In genomic region chr1:23187446-23188206, GRCm38 (mm10) we compare ENCODE assay signal across 12 mouse cellular contexts.
DNase-seq lines count a peak whose midpoint lies in the region; ATAC-seq and TF ChIP-seq lines count a peak whose summit lies in the region.
"Had no signal": no experiment of that assay in that cellular context is flagged by ENCODE, and none has a peak within 500 bp of the region (broad histone marks: within the 10 kb centered on the region; RNA-seq: fewer than 3 reads in every experiment).

No protein-coding gene starts in this region.

- no peaks in the 10 kb centered on the region for H3K79me2 ChIP-seq in MEL (ENCODE audit: control insufficient read depth, insufficient read depth, low read length, poor library complexity)

- WGBS in embryonic facial prominence, embryonic 12.5 days = 55% methylated on average over 6 of the region's 6 CpGs
- 67% methylated on average over 6 of the region's 6 CpGs for WGBS in embryonic facial prominence, embryonic 10.5 days
- 24% methylated on average over 6 of the region's 6 CpGs for WGBS in heart, embryonic 16.5 days
- WGBS in liver, embryonic 14.5 days (ENCODE audit: insufficient replicate concordance) = 34% methylated on average over 6 of the region's 6 CpGs

- H3K36me3 ChIP-seq in embryonic facial prominence, embryonic 12.5 days = no peaks in the 10 kb centered on the region
- no peaks in the 10 kb centered on the region for H3K36me3 ChIP-seq in embryonic facial prominence, embryonic 10.5 days (replicated peaks)
- H3K36me3 ChIP-seq in MEL (ENCODE audit: control insufficient read depth in 1 of 2, insufficient read depth in 2 of 2, low read length in 2 of 2) = peaks cover 0 to 2% of the 10 kb centered on the region in 2 experiments; a peak in 1 of 4 replicates
- H3K36me3 ChIP-seq in heart, embryonic 16.5 days (ENCODE audit: control insufficient read depth, insufficient read depth) = no peaks in the 10 kb centered on the region
- no peaks in the 10 kb centered on the region for H3K36me3 ChIP-seq in liver, embryonic 14.5 days (replicated peaks; ENCODE audit: control insufficient read depth, insufficient read depth, low read depth)
- H3K36me3 ChIP-seq: neural tube, embryonic 12.5 days had no signal

- H3K9me3 ChIP-seq in embryonic facial prominence, embryonic 12.5 days = no peaks in the 10 kb centered on the region
- no peaks in the 10 kb centered on the region for H3K9me3 ChIP-seq in embryonic facial prominence, embryonic 10.5 days
- no peaks in the 10 kb centered on the region for H3K9me3 ChIP-seq in MEL (replicated peaks; ENCODE audit: insufficient read depth, low read length)
- H3K9me3 ChIP-seq in heart, embryonic 16.5 days (replicated peaks; ENCODE audit: control insufficient read depth, low read length) = no peaks in the 10 kb centered on the region
- no peaks in the 10 kb centered on the region for H3K9me3 ChIP-seq in liver, embryonic 14.5 days (ENCODE audit: control insufficient read depth, low read length)
- H3K9me3 ChIP-seq: neural tube, embryonic 12.5 days had no signal

- no peak for TF ChIP-seq CTCF in MEL (IDR thresholded peaks at IDR 0.05 in 2 of 3, conservative IDR thresholded peaks at IDR 0.05 in 1 of 3; ENCODE audit: control insufficient read depth in 1 of 3, insufficient read depth in 1 of 3, low read depth in 2 of 3, low read length in 3 of 3, poor library complexity in 1 of 3, severe bottlenecking in 1 of 3)
- TF ChIP-seq CTCF in liver, embryonic 14.5 days (IDR thresholded peaks at IDR 0.05; ENCODE audit: low read depth) = no peak

- no peaks in the 10 kb centered on the region for H3K4me1 ChIP-seq in embryonic facial prominence, embryonic 12.5 days
- no peaks in the 10 kb centered on the region for H3K4me1 ChIP-seq in embryonic facial prominence, embryonic 10.5 days
- peaks cover 0 to 5% of the 10 kb centered on the region in 2 experiments; a peak in 1 of 4 replicates for H3K4me1 ChIP-seq in MEL (ENCODE audit: control insufficient read depth in 1 of 2, insufficient read depth in 2 of 2, low read length in 2 of 2)
- H3K4me1 ChIP-seq in heart, embryonic 16.5 days (ENCODE audit: control insufficient read depth, insufficient read depth, low read length) = peaks cover 6% of the 10 kb centered on the region
- H3K4me1 ChIP-seq in liver, embryonic 14.5 days (replicated peaks; ENCODE audit: control insufficient read depth in 2 of 2, insufficient read depth in 2 of 2, low read length in 1 of 2) = 0 out of 4 replicates have a peak, but pooled peaks cover 0 to 2% of the 10 kb centered on the region in 2 experiments
- H3K4me1 ChIP-seq: neural tube, embryonic 12.5 days had no signal

- H3K27ac ChIP-seq in embryonic facial prominence, embryonic 12.5 days = peak overlapping the region; percentile 50; the same call in 1 of the 2 replicates
- no peak overlapping the region for H3K27ac ChIP-seq in embryonic facial prominence, embryonic 10.5 days (replicated peaks)
- H3K27ac ChIP-seq in MEL (ENCODE audit: control insufficient read depth, low read depth, low read length) = no peak overlapping the region
- H3K27ac ChIP-seq in heart, embryonic 16.5 days (ENCODE audit: low read length) = peak overlapping the region; percentile 96
- H3K27ac ChIP-seq in liver, embryonic 14.5 days = peak overlapping the region; percentile 41
- H3K27ac ChIP-seq: neural tube, embryonic 12.5 days had no signal

- ATAC-seq in embryonic facial prominence, embryonic 12.5 days (ENCODE audit: insufficient number of reproducible peaks, insufficient read depth, low FRiP score, low TSS enrichment) = no peak
- ATAC-seq in heart, embryonic 16.5 days (replicated peaks; ENCODE audit: extremely low read depth, insufficient read depth, low FRiP score) = peak; percentile 91
- peak; percentile 82; the same call in 1 of the 2 replicates for ATAC-seq in liver, embryonic 14.5 days (ENCODE audit: insufficient read depth)
- ATAC-seq: forebrain, embryonic 14.5 days; hindbrain, embryonic 16.5 days had no signal

- H3K4me3 ChIP-seq in embryonic facial prominence, embryonic 12.5 days = no peak overlapping the region
- no peak overlapping the region for H3K4me3 ChIP-seq in embryonic facial prominence, embryonic 10.5 days
- peak overlapping the region; percentile 65 to 69 for H3K4me3 ChIP-seq in MEL (ENCODE audit: control insufficient read depth in 1 of 2, insufficient read depth in 1 of 2, low read depth in 2 of 2, low read length in 2 of 2)
- no peak overlapping the region; the same call in 1 of the 2 replicates for H3K4me3 ChIP-seq in heart, embryonic 16.5 days (ENCODE audit: low read length)
- no peak overlapping the region for H3K4me3 ChIP-seq in liver, embryonic 14.5 days (ENCODE audit: insufficient read depth in 1 of 2, low read depth in 2 of 2, low read length in 2 of 2)
- H3K4me3 ChIP-seq: neural tube, embryonic 12.5 days had no signal

- no peak for DNase-seq in embryonic facial prominence, embryonic 10.5 days (ENCODE audit: low spot score)
- peak; percentile 52 for DNase-seq in MEL (ENCODE audit: low read depth, low spot score)
- peak in 1 of 3 experiments; percentile 22 for DNase-seq in liver, embryonic 14.5 days (ENCODE audit: low read depth in 3 of 3, low spot score in 3 of 3)
- DNase-seq in testis, postnatal 10 days (ENCODE audit: low spot score) = no peak
- no peak for DNase-seq in frontal cortex, postnatal 36 days (ENCODE audit: low spot score in 2 of 2)
- DNase-seq in urinary bladder, adult 2 months (ENCODE audit: low spot score) = no peak
- DNase-seq: cerebellum, adult 2 months had no signal

- H3K4me2 ChIP-seq in embryonic facial prominence, embryonic 12.5 days (replicated peaks) = 0 out of 2 replicates have a peak overlapping the region, but pooled peaks have one; percentile 5
- peak overlapping the region; percentile 57 for H3K4me2 ChIP-seq in heart, embryonic 16.5 days (ENCODE audit: low read depth, low read length)
- H3K4me2 ChIP-seq in liver, embryonic 14.5 days (ENCODE audit: low read depth) = peak overlapping the region; percentile 23; the same call in 1 of the 2 replicates
- H3K4me2 ChIP-seq: neural tube, embryonic 12.5 days had no signal

- no peak overlapping the region for H3K9ac ChIP-seq in embryonic facial prominence, embryonic 12.5 days
- peak overlapping the region; percentile 57; the same call in 1 of the 2 replicates for H3K9ac ChIP-seq in MEL (ENCODE audit: control insufficient read depth, low read depth, low read length, poor library complexity, severe bottlenecking)
- peak overlapping the region; percentile 62 for H3K9ac ChIP-seq in heart, embryonic 16.5 days (ENCODE audit: low read length)
- H3K9ac ChIP-seq in liver, embryonic 14.5 days (replicated peaks) = no peak overlapping the region
- H3K9ac ChIP-seq: neural tube, embryonic 12.5 days had no signal

- TF ChIP-seq RAD21 in MEL (IDR thresholded peaks at IDR 0.05; ENCODE audit: low read depth, low read length) = no peak

- no peak for TF ChIP-seq POLR2A in MEL (IDR thresholded peaks at IDR 0.05; ENCODE audit: control insufficient read depth in 1 of 2, insufficient read depth in 1 of 2, low read depth in 1 of 2, low read length in 2 of 2, poor library complexity in 1 of 2)

- no peak for TF ChIP-seq EP300 in MEL (IDR thresholded peaks at IDR 0.05; ENCODE audit: low read depth in 1 of 2, low read length in 2 of 2)
- TF ChIP-seq EP300 in liver, embryonic 14.5 days (IDR thresholded peaks at IDR 0.05; ENCODE audit: low read depth) = no peak

- H3K27me3 ChIP-seq in embryonic facial prominence, embryonic 12.5 days = no peaks in the 10 kb centered on the region
- H3K27me3 ChIP-seq in embryonic facial prominence, embryonic 10.5 days (replicated peaks; ENCODE audit: low read depth, poor library complexity, severe bottlenecking) = no peaks in the 10 kb centered on the region
- H3K27me3 ChIP-seq in MEL (ENCODE audit: control insufficient read depth in 1 of 2, insufficient read depth in 2 of 2, low read length in 2 of 2) = no peaks in the 10 kb centered on the region; a peak in 1 of 4 replicates
- H3K27me3 ChIP-seq in heart, embryonic 16.5 days (ENCODE audit: control insufficient read depth, insufficient read depth, low read length) = no peaks in the 10 kb centered on the region
- H3K27me3 ChIP-seq in liver, embryonic 14.5 days (ENCODE audit: control insufficient read depth, insufficient read depth, low read length) = no peaks in the 10 kb centered on the region
- H3K27me3 ChIP-seq: neural tube, embryonic 12.5 days had no signal

TF ChIP-seq in MEL, 35 proteins besides CTCF, POLR2A, EP300 and RAD21:
- no peak for TF ChIP-seq ZKSCAN1 (IDR thresholded peaks at IDR 0.05; ENCODE audit: low read depth, low read length)
- TF ChIP-seq KAT2A (conservative IDR thresholded peaks at IDR 0.05; ENCODE audit: low read depth, low read length) = no peak
- TF ChIP-seq USF2 (IDR thresholded peaks at IDR 0.05; ENCODE audit: borderline replicate concordance in 1 of 2, insufficient read depth in 1 of 2, low read depth in 1 of 2, low read length in 2 of 2) = no peak

Comparison
In these comparisons a context has a peak if more than half of its experiments do, and no peak if none do; other contexts are left out.
1. H3K27ac ChIP-seq: peak in embryonic facial prominence, embryonic 12.5 days (single experiment), heart, embryonic 16.5 days (single experiment) and liver, embryonic 14.5 days (single experiment); none in embryonic facial prominence, embryonic 10.5 days (single experiment) and MEL (single experiment).
2. H3K4me2 ChIP-seq: peak in every context shown above with its lines; median percentile 57 in heart, embryonic 16.5 days; 23 in liver, embryonic 14.5 days; 5 in embryonic facial prominence, embryonic 12.5 days.
3. H3K4me3 ChIP-seq: peak in MEL (2 of 2); none in embryonic facial prominence, embryonic 12.5 days (single experiment), embryonic facial prominence, embryonic 10.5 days (single experiment), heart, embryonic 16.5 days (single experiment) and liver, embryonic 14.5 days (0 of 2).
4. H3K9ac ChIP-seq: peak in MEL (single experiment) and heart, embryonic 16.5 days (single experiment); none in embryonic facial prominence, embryonic 12.5 days (single experiment) and liver, embryonic 14.5 days (single experiment).